Mouse (Mus musculus) monocyte, adult 2 months (primary cell): ENCODE measurements around the gene Gm8126.
"Not testable (repeated sequence)": the region's sequence is repeated elsewhere in the genome, so short reads cannot be mapped to it uniquely, and the experiment has no call there.

Experiments used
- DNase-seq, 2 experiments: peaks; one replicate each; pipeline ENCODE4 v3.0.0; 2022; ENCODE audit warnings: low spot score in 2 of 2, low read depth in 1 of 2

Gene Gm8126

GRCm38 (mm10) chr14:43258349-43258748, at the start of gene Gm8126:
Gene Gm8126 (plus strand): TSS chr14:43258649.
- not testable (repeated sequence) for DNase-seq

DNA sequence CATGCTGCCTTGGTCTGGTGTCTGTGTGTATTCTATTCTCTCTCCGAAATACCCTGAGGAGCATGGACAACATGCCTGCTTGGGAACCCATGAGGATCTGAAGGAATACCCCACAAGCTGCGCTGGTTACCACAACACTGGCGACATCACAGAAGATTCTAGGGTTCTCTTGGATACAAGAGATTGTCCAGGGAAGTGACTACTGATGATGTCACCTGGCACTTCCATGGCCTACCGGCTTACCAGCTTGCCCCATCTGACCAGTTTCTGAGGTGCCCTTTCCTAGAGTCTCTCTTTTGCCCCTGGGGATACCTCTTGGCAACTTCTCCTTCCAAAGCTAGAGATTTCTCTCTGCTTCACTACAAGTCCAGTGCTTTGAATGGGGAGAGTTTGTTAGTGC, 23.2 kb upstream of the Gm8126 start, which contains the start of gene Gm8122:
Gene Gm8122, minus strand, starts transcription at position 101 of the 400 bp plus-strand sequence.
- DNase-seq: not testable (repeated sequence)

- DNase-seq: not testable (repeated sequence)
Observed at GRCm38 (mm10) chr14:43237769-43238168, 20.7 kb upstream of the Gm8126 start.

DNA sequence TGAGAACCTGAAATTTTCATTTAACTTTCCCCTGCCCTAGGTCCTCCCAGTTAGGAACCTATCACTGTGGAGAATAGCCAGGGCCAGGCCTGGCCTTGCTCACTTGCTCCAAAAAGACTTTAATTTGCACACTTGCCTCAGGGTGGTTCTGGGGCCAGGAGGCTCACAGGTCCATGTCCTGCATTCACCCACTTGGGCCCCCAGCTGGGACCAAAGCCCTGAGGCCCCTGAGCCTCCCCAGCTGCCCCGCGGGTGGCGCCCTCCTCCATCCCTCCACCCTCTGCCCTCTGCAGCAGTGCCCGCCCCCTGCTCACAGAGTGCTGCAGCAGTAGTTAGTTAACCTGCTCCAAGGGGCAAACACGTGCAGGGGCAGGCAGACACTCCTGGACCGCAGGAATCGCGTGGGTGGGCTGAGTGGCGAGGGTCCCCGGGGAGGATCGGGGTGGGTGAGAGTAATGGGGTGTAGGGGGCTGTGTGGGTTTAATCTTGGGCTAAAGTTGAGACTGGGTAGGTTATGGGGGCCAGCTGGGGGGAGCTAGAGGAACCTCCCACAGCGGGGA, 8.8 kb upstream of the Gm8126 start:
- DNase-seq: not testable (repeated sequence)

GRCm38 (mm10) chr14:43250549-43251253, 7.7 kb upstream of the Gm8126 start:
- not testable (repeated sequence) for DNase-seq

DNA sequence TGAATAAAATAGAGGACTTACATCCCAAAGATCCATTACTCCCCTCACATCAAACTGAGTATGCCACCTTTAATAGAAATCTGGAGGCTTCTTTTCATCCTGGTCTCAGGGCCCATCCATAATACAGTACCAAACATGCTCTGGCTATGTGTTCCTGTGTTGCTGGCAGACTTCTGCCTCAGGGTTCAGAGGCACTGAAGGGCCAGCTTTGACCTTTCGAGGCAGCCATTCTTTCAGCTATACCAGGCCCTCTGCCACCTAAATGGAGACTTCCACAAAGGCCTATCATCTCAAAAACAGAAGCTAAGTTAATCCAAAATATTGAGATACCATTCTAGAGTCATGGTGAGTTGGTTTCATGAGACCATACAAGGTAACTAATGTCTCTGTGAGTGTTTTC, 1.9 kb upstream of the Gm8126 start:
- DNase-seq: not testable (repeated sequence)

- not testable (repeated sequence) for DNase-seq
Observed at GRCm38 (mm10) chr14:43263421-43263820, 5.0 kb downstream of the Gm8126 start.

DNA sequence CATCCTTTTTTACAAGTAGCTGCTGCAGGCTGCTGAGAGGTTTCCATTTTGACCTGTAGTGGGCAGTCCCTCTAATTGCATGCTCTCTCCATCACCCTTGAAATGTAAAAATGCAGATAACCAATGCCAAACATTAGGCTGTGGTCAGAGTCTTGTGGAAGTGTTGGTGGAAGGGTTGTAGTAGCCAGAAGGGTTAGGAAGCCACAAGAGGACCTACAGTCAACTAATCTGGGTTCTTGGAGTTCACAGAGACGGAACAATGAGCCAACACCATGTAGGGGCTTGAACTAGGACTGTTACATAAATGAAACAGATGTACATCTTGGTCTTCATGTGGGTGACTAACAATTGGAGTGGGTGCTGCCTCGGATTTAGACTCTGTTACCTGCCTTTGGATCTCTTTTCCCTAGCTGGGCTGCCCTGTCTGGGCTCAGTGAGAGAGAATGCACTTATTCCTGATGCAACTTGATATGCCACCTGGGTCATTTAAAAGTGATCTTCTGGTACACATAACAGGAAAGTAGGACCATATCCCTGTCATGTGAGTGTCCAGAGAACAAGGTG, 10.2 kb downstream of the Gm8126 start:
- not testable (repeated sequence) for DNase-seq

GRCm38 (mm10) chr14:43269211-43269610, 10.8 kb downstream of the Gm8126 start:
- not testable (repeated sequence) for DNase-seq

- not testable (repeated sequence) for DNase-seq
Observed at GRCm38 (mm10) chr14:43273161-43273560, 14.7 kb downstream of the Gm8126 start.

DNA sequence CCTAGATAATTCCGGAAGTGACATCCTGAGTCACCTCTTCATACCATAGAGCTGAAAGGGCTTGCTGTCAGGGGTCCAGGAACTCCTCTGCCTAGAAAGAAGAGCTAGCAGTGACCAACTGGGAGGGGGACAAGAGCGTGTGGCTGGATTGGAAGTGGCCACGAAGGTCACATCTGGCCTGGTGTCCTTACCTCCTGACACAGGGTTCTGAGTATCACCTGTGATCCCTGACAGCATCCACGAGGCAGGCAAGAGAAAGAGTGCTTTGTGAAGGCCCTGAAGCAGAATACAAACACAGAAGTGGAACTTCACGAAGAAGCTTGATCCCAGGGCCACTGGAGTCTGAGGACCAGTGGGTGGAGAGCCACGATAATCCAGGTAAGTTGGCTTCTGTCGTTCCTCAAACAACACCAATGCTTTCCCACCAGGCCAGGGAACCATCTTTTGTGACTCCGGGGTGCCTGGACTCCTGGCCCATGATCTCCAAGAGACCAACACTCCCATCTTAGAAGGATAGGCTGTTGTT, 16.6 kb downstream of the Gm8126 start, which contains the start of gene Gm9732:
Gene Gm9732, plus strand, starts transcription at position 51 of the 526 bp plus-strand sequence.
- DNase-seq: not testable (repeated sequence)

- DNase-seq: not testable (repeated sequence)
Observed at GRCm38 (mm10) chr14:43275752-43276151, 17.3 kb downstream of the Gm8126 start.

GRCm38 (mm10) chr14:43277468-43277867, 19.0 kb downstream of the Gm8126 start:
- not testable (repeated sequence) for DNase-seq

DNA sequence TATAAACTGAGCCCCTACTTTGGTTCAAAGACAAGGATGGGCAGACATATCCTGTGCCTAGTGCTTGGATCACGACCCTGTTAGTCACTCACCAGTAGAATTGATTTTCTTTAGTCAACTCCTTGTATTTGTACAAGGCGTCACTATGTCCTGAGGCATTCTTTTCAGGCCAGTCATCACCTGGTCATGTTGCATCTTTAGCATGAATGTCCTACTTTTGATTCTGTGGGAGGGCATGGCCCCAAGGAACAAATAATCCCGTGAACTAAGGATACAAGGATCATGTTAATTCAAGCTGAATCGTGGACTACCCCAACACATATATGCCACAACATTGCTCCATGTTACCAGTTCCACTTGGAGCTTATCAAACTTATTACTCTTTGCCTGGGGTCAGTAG, 19.7 kb downstream of the Gm8126 start:
- not testable (repeated sequence) for DNase-seq

- not testable (repeated sequence) for DNase-seq
Observed at GRCm38 (mm10) chr14:43278681-43279080, 20.2 kb downstream of the Gm8126 start.

GRCm38 (mm10) chr14:43293503-43293902, 35.1 kb downstream of the Gm8126 start, which contains the start of gene Gm8127:
Gene Gm8127 (minus strand): TSS chr14:43293832.
- not testable (repeated sequence) for DNase-seq
